Mouse (Mus musculus) C2C12 (cell line): ENCODE data around the gene Mtor. TPM values are rescaled to one million over a fixed set of nuclear protein-coding genes. Genes with fewer than 3 reads are reported as not detected.

ENCODE experiments used
- H3K27me3 ChIP-seq: one replicate; pipeline ENCODE4 v1.6.1; 2011; ENCODE audit not compliant: control insufficient read depth, insufficient read depth, insufficient read length
- H3K36me3 ChIP-seq: one replicate; pipeline ENCODE4 v1.6.1; 2011; ENCODE audit not compliant: control insufficient read depth, insufficient read depth
- H3K4me3 ChIP-seq: one replicate; pipeline ENCODE4 v1.5.1; 2011; ENCODE audit warnings: mild to moderate bottlenecking, control low read depth; ENCODE audit not compliant: poor library complexity, insufficient read depth, severe bottlenecking
- H3K79me2 ChIP-seq: one replicate; pipeline ENCODE4 v1.6.1; 2011; ENCODE audit not compliant: control insufficient read depth, insufficient read depth
- H3K79me3 ChIP-seq: one replicate; pipeline ENCODE4 v1.6.1; 2011; ENCODE audit warnings: low read depth, control low read depth
- H3ac ChIP-seq: one replicate; pipeline ENCODE3; 2011; ENCODE audit warnings: low read depth; ENCODE audit not compliant: control insufficient read depth, insufficient read length
- CEBPB ChIP-seq: IDR thresholded peaks from one replicate; pipeline ENCODE4 v1.6.1; 2011; ENCODE audit warnings: low read depth, mild to moderate bottlenecking, control low read depth, moderate library complexity
- CTCF ChIP-seq: IDR thresholded peaks from one replicate; pipeline ENCODE4 v1.5.1; 2011; ENCODE audit not compliant: control insufficient read depth, insufficient read depth, insufficient read length
- FOSL1 ChIP-seq: IDR thresholded peaks from one replicate; pipeline ENCODE4 v1.8.0; 2011; ENCODE audit warnings: mild to moderate bottlenecking, low read length; ENCODE audit not compliant: poor library complexity, insufficient read depth, severe bottlenecking
- MAX ChIP-seq: IDR thresholded peaks from one replicate; pipeline ENCODE4 v1.6.1; 2011; ENCODE audit warnings: mild to moderate bottlenecking, control low read depth
- MYOD1 ChIP-seq: IDR thresholded peaks from one replicate; pipeline ENCODE4 v1.6.1; 2011; ENCODE audit warnings: low read depth; ENCODE audit not compliant: control insufficient read depth, insufficient read length
- MYOG ChIP-seq: IDR thresholded peaks from one replicate; pipeline ENCODE4 v1.6.1; 2011; ENCODE audit not compliant: control insufficient read depth, insufficient read length; ENCODE audit errors: extremely low read depth
- USF1 ChIP-seq: IDR thresholded peaks from one replicate; pipeline ENCODE4 v1.6.1; 2011; ENCODE audit warnings: low read depth, mild to moderate bottlenecking, control low read depth, moderate library complexity
- polyA plus RNA-seq: library from polyadenylated mRNA; unstranded; fragments of >200 nt; fragmentation: generic; extraction: Trizol; gene quantifications from one replicate; pipeline ENCODE4 v1.2.1, GENCODE M21; 2012; ENCODE audit warnings: missing spikeins

Mtor gene
- polyA plus RNA-seq, 1 experiment = 20.0 TPM

DNA sequence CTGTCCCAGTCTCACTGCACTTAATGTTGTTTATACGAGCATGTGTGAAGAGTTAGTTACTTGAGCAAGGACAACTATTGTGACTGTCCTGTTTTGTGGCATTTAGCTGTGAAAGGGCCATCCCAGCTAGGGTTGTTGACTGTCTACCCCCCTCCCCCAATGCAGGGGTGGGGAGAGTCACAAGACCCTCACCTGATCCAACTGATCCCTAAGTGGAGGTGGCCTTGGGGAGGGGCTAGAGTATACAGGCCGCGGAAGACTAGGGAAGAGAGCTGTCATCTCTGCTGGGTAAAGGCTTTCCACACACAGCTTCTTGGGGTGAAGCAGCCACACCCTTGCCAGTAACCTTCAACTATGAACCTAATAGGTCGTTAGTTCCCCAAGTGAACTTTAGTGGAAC lies 151.9 kb downstream of the Mtor start:
- Histone ChIP-seq H3K4me3 (no peak overlapping the region), H3ac (no peak overlapping the region), H3K27me3 (no peaks in the 10 kb centered on the region), H3K79me2 (peaks cover 7% of the 10 kb centered on the region), H3K79me3 (peaks cover 3% of the 10 kb centered on the region), H3K36me3 (peaks cover 35% of the 10 kb centered on the region)
- no peak for TF ChIP-seq CEBPB
- TF ChIP-seq MAX = no peak
- no peak for TF ChIP-seq MYOD1
- no peak for TF ChIP-seq FOSL1
- no peak for TF ChIP-seq MYOG
- TF ChIP-seq CTCF = no peak
- no peak for TF ChIP-seq USF1

DNA sequence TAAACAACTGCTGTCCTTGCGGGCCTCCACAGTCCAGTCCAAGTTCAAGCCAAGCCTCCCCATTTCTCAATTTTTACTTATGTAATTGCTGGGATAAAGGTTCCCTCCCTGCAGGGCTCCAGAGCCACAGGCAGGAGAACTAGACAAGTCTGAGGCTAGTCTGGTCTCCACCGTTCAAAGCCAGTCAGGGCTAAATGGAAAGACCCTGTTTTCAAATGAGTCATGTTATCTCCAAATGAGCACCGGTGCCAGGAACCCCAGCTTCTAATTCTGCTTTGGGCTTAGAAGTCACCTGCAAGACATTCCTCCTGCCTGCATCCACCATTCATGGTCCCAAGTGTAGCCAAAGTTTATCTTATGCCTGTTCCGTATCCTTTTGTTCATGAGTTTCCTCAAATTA lies 153.5 kb downstream of the Mtor start:
- Histone ChIP-seq H3ac (no peak overlapping the region), H3K79me3 (no peaks in the 10 kb centered on the region), H3K36me3 (peaks cover 20% of the 10 kb centered on the region), H3K27me3 (no peaks in the 10 kb centered on the region), H3K4me3 (no peak overlapping the region), H3K79me2 (no peaks in the 10 kb centered on the region)
- TF ChIP-seq CEBPB (no peak), MAX (no peak), FOSL1 (no peak), CTCF (no peak), MYOG (no peak), MYOD1 (no peak), USF1 (no peak)

DNA sequence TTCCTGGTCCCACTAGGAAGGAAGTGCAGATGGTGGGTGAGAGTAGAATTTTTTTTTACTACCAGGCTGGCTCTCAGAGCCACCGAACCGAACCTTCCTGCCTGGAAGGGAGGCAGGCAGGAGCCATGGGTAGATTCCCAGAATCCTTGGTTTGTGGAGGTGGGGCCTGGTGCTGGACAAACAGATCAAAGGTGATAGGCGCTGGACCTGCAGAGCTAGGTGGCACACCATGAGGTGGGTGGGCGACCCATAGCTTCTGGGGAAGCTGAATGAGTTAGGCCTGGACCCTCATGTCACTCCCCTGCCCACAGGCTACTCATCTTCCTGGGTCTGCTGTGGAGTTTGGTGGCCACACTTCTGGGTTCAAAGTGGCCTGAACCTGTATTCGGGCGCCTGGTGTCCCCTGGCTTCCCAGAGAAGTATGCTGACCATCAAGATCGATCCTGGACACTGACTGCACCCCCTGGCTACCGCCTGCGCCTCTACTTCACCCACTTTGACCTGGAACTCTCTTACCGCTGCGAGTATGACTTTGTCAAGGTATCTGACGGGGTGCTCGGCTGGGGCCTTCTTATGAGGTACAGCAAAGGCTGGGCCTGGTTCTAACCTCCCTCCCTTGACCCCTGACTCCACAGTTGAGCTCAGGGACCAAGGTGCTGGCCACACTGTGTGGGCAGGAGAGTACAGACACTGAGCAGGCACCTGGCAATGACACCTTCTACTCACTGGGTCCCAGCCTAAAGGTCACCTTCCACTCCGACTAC lies 154.1 kb downstream of the Mtor start, which contains the start of gene Masp2:
Masp2 (plus strand) TSS at position 198 of the 764 bp plus-strand sequence.
- H3K27me3 ChIP-seq = no peaks in the 10 kb centered on the region
- H3K4me3 ChIP-seq = no peak within 1 kb of the TSS
- peaks cover 16% of the 10 kb centered on the region for H3K36me3 ChIP-seq
- no peak within 1 kb of the TSS for H3ac ChIP-seq
- TF ChIP-seq MYOD1 (no peak), FOSL1 (no peak), USF1 (no peak), MAX (no peak), CTCF (no peak), MYOG (no peak), CEBPB (no peak)
- H3K79me3 ChIP-seq = no peaks in the 10 kb centered on the region
- no peaks in the 10 kb centered on the region for H3K79me2 ChIP-seq

DNA sequence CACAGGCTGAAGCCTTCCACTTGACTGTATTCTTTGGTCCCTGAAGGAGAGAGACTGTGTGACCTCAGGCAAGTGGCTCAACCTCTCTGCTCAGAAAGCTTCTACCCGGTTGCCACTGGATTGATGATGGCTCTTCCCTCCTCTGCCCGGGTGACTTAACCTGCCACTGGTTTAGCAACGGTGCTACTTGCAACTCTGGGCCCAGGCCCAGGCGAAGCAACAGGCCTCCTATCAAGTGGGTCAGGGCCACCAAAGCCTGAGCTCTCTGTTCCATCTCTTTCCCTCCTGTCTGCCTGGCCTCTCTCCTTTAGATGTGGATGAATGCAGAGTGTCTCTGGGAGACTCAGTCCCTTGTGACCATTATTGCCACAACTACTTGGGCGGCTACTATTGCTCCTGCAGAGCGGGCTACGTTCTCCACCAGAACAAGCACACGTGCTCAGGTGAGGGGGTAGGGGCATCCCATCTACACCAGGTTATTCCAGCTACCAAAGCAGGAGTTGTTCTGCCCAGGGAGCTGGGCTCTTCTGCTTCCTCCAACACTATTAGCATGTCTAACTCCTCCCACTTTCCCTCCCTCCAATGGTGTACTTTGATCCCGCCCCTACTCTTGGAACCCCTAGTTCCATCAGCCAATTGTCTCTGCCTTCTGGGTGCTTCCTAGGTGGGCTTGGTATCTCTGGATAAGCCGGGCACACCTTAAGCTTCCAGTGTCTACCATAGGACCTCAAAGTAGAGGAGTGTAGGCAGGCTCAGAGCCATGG lies 155.1 kb downstream of the Mtor start:
- TF ChIP-seq CEBPB (no peak), USF1 (no peak), MAX (no peak), CTCF (no peak), MYOG (no peak), MYOD1 (no peak), FOSL1 (no peak)
- no peaks in the 10 kb centered on the region for H3K27me3 ChIP-seq
- no peaks in the 10 kb centered on the region for H3K79me2 ChIP-seq
- H3ac ChIP-seq = no peak overlapping the region
- H3K79me3 ChIP-seq = no peaks in the 10 kb centered on the region
- peaks cover 6% of the 10 kb centered on the region for H3K36me3 ChIP-seq
- H3K4me3 ChIP-seq = no peak overlapping the region

- Histone ChIP-seq H3K27me3 (no peaks in the 10 kb centered on the region), H3K36me3 (peaks cover 3% of the 10 kb centered on the region), H3K79me2 (no peaks in the 10 kb centered on the region), H3K4me3 (no peak overlapping the region), H3K79me3 (no peaks in the 10 kb centered on the region), H3ac (no peak overlapping the region)
- TF ChIP-seq MYOG (no peak), CTCF (no peak), CEBPB (no peak), MAX (no peak), MYOD1 (no peak), FOSL1 (no peak), USF1 (no peak)
Measured at GRCm38 (mm10) chr4:148604141-148604540, 155.7 kb downstream of the Mtor start.
